Mouse (Mus musculus): ENCODE results near the gene Rhox3h.
"Not testable (repeated sequence)": the region's sequence is repeated elsewhere in the genome, so short reads cannot be mapped to it uniquely, and the experiment has no call there.

The Rhox3h gene

DNA sequence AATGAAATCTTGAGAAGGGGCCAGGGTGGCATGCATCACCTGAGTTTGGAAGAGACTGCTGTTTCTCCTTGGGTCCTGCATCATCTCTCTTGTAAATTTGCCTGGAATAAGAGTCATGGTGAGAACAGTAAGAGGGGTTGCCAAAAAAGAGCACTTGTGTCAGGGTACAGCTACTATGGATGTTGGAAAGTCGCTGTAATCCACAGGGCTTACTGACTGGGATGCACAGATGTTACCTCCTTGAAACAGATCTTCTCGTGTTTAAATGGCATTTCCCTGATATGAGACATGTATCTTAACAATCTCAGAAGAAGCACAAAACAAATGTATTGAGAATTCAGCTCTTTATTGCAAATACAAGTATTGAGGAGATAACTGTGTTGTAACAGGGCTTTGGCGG, at the start of gene Rhox3h:
TSS of gene Rhox3h (minus strand) at position 101 of the 400 bp plus-strand sequence.
- not testable (repeated sequence) for DNase-seq (ENCODE audit: extremely low read depth, low read depth)

DNA sequence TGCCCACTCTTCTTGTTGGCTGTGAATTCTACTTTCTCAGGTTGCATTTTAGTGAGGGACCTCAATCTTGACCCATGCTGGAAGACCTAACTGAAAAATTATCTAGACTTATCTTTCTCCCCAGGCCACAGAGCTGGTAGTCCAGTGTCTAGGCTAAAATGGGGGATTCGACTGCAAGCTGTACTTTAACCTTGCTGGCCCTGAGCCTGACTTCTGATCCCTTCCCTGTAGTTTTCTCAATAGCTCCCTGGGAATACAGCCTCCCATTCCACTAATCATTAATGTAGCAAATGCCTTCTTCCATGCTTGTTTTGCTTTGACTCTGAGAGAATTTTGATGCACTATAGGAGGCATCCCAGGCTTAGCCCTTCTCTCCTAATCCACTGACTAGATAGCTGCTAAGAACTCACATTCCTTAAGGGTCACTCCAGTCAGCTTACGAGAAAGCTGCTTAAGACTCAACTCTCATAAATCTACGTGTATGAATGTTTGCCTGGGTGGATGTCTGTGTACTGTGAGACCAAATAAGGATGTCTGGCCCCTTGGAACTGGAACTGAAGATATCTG, 33.3 kb upstream of the Rhox3h start:
- DNase-seq (ENCODE audit: extremely low read depth, low read depth): no peak

DNA sequence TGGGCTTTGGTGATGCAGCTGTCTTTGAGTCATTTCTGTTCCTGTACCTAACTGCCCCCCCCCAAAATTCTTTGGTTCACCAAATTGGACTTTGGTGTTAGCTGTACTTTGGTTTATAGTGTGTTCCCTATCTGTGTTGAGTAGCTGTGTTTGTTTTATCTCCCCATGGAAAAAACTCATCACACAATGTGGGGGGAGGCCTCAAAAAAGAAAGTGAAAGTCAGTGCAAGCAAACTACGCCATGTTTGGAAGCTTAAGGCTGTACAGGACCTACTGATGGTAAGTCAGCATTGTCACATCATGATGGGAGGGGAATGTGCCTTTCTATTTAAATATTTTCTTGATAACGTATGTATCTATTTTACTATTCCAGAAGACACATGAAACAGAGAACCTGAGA, 23.7 kb upstream of the Rhox3h start:
- no peak for DNase-seq (ENCODE audit: extremely low read depth, low read depth)

DNA sequence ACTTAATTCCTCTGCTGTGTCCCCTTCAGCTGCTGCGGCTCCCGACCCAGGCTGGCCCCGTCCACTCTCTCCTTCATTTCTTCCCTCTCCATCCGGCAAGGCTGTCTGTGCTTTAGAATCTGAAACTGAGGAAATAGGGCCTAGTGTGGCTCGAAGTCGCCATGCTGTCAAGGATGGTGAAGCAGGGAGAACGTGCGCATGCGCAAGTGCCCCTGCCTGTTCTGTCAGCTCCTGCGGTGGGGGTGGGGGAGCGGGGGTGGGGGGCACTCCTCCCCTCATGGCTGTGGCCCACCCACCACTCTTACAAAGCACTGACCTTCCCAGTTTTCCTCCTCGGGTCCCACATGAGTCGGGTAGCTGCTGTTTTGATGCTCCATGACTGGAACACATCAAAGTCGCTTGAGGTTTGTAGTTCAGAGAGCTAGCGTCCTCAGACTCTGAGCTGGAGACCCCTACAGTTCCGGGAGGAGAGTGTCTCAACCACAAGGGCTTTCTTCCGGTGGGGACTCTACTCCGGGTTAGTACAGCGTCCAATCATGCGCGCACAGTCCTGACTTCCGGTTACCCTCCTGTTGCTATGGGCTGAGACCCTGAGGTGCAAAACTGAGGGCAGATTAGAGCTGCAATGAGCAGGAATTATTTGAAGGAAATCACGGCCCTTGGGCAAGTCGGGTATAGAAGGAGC, 14.6 kb upstream of the Rhox3h start:
- no peak for DNase-seq (ENCODE audit: extremely low read depth, low read depth)

DNA sequence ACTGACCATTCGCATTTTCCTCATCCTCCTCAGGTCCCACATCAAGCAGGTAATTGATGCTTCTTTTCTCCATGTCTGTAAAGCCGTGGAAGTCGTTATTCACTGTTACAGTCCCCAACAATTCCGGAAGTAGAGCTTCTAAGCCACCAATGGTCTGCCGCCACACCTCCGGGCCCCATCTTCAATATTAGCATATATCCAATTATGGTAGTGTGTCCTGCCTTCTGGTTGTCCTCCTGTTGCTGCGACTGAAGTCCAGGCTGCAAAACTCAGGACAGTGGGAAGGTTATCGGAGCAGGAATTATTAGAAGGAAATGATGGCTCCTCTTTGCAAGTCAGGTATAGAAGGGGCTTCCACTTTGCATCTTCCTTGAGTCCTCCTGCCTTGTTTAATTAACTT, 4.6 kb upstream of the Rhox3h start, which contains the start of gene Rhox2h:
TSS of gene Rhox2h (minus strand) at position 101 of the 400 bp plus-strand sequence.
- not testable (repeated sequence) for DNase-seq (ENCODE audit: extremely low read depth, low read depth)

DNA sequence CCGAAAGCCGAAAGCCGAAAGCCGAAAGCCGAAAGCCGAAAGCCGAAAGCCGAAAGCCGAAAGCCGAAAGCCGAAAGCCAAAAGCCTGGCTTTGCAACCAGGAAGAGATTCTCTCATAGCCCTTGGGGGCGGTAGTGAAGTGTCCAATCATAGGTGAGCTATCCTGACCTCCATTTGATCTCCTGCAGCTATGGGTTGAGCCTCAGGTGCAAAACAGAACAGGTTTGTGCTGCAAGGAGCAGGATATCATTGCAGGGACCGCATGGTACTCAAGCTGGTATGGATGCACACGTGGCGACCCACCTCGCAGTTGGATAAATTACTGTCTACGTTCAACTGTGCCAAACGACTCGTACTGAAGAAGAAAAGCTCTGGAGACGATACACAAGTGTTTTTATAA, 17.3 kb downstream of the Rhox3h start, which contains the start of gene Rhox4g:
TSS of gene Rhox4g (minus strand) at position 101 of the 400 bp plus-strand sequence.
- not testable (repeated sequence) for DNase-seq (ENCODE audit: extremely low read depth, low read depth)

DNA sequence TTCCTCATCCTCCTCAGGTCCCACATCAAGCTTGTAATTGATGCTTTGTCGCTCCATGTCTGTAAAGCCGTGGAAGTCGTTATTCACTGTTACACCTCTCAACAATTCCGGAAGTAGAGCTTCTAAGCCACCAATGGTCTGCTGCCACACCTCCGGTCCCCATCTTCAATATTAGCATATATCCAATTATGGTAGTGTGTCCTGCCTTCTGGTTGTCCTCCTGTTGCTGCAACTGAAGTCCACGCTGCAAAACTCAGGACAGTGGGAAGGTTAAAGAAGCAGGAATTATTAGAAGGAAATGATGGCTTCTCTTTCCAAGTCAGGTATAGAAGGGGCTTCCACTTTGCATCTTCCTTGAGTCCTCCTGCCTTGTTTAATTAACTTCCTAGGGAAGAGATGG, 25.2 kb downstream of the Rhox3h start, which contains the start of gene Rhox2g:
TSS of gene Rhox2g (minus strand) at position 101 of the 400 bp plus-strand sequence.
- DNase-seq (ENCODE audit: extremely low read depth, low read depth): not testable (repeated sequence)

DNA sequence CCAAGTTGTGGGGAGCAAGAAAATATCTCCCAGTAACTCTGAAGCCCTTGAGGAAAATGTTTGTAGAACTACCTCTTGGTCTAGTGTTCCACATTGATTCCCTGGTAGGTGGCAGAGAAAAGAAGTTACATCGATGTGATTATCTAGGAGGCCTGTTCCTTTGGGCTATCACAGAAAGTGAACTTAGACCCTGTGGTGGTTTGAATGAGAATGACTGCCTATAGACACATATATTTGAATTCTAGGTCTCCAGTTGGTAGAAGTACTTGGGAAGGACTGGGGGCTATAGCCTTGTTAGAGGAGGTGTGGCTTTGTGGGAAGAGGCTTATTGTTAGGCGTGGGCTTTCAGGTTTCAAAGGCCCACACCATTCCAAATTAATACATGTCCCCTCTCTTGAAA, 40.1 kb downstream of the Rhox3h start, which contains the start of gene Rhox3g:
TSS of gene Rhox3g (minus strand) at position 101 of the 400 bp plus-strand sequence.
- DNase-seq (ENCODE audit: extremely low read depth, low read depth): not testable (repeated sequence)

Data from MEL-GATA-1-ER (cell line).